Mouse (Mus musculus): ENCODE measurements at regions not wholly inside any gene's neighbourhood (a gene's known extent, or its start where the extent isn't known, plus 50 kb on each side); places are given as distances from the start of the nearest gene placed in this dataset.

GRCm38 (mm10) chr11:12722320-12722719 is 257.6 kb upstream of the Cobl start:
- Histone ChIP-seq H3K4me1 (ENCODE audit: control insufficient read depth, insufficient read depth, low read length) (no peaks in the 10 kb centered on the region), H3K4me3 (replicated peaks; ENCODE audit: insufficient read depth, low read depth, low read length) (no peak overlapping the region), H3K27me3 (ENCODE audit: control insufficient read depth, insufficient read depth, low read length) (no peaks in the 10 kb centered on the region), H3K27ac (ENCODE audit: insufficient read depth, low read length) (no peak overlapping the region)
- 34% methylated on average over 1 of the region's 1 CpGs for WGBS
- no peak for TF ChIP-seq CTCF (IDR thresholded peaks at IDR 0.05; ENCODE audit: borderline replicate concordance, insufficient read depth, low read depth, low read length)
- no peak for TF ChIP-seq POLR2A (IDR thresholded peaks at IDR 0.05; ENCODE audit: borderline replicate concordance, insufficient read depth, low read length)
- DNase-seq: no peak

- TF ChIP-seq CTCF (IDR thresholded peaks at IDR 0.05; ENCODE audit: borderline replicate concordance, insufficient read depth, low read depth, low read length) (no peak), POLR2A (IDR thresholded peaks at IDR 0.05; ENCODE audit: borderline replicate concordance, insufficient read depth, low read length) (no peak)
- no peaks in the 10 kb centered on the region for H3K4me1 ChIP-seq (ENCODE audit: control insufficient read depth, insufficient read depth, low read length)
- no peak for DNase-seq
- H3K27me3 ChIP-seq (ENCODE audit: control insufficient read depth, insufficient read depth, low read length): no peaks in the 10 kb centered on the region
- H3K4me3 ChIP-seq (replicated peaks; ENCODE audit: insufficient read depth, low read depth, low read length): no peak overlapping the region
- H3K27ac ChIP-seq (ENCODE audit: insufficient read depth, low read length): no peak overlapping the region
- WGBS: 82% methylated on average over 3 of the region's 3 CpGs
Observed at GRCm38 (mm10) chr11:12720169-12720568, 255.4 kb upstream of the Cobl start.

- 34% methylated on average over 5 of the region's 5 CpGs for WGBS
Observed at GRCm38 (mm10) chr11:12696321-12696720, 231.6 kb upstream of the Cobl start.

GRCm38 (mm10) chr11:12692836-12693235 is 228.1 kb upstream of the Cobl start:
- Histone ChIP-seq H3K27ac (ENCODE audit: insufficient read depth, low read length) (no peak overlapping the region), H3K4me3 (replicated peaks; ENCODE audit: insufficient read depth, low read depth, low read length) (no peak overlapping the region), H3K27me3 (ENCODE audit: control insufficient read depth, insufficient read depth, low read length) (no peaks in the 10 kb centered on the region), H3K4me1 (ENCODE audit: control insufficient read depth, insufficient read depth, low read length) (no peaks in the 10 kb centered on the region)
- no peak for TF ChIP-seq CTCF (IDR thresholded peaks at IDR 0.05; ENCODE audit: borderline replicate concordance, insufficient read depth, low read depth, low read length)
- no peak for TF ChIP-seq POLR2A (IDR thresholded peaks at IDR 0.05; ENCODE audit: borderline replicate concordance, insufficient read depth, low read length)
- no peak for DNase-seq

More at GRCm38 (mm10) chr11:12696321-12696720, 231.6 kb upstream of the Cobl start:
- Histone ChIP-seq H3K4me3 (replicated peaks; ENCODE audit: insufficient read depth, low read depth, low read length) (no peak overlapping the region), H3K27ac (ENCODE audit: insufficient read depth, low read length) (no peak overlapping the region), H3K27me3 (ENCODE audit: control insufficient read depth, insufficient read depth, low read length) (no peaks in the 10 kb centered on the region), H3K4me1 (ENCODE audit: control insufficient read depth, insufficient read depth, low read length) (no peaks in the 10 kb centered on the region)
- TF ChIP-seq CTCF (IDR thresholded peaks at IDR 0.05; ENCODE audit: borderline replicate concordance, insufficient read depth, low read depth, low read length) (no peak), POLR2A (IDR thresholded peaks at IDR 0.05; ENCODE audit: borderline replicate concordance, insufficient read depth, low read length) (no peak)
- no peak for DNase-seq

- H3K4me3 ChIP-seq (replicated peaks; ENCODE audit: insufficient read depth, low read depth, low read length): no peak overlapping the region
- no peak for DNase-seq
- no peaks in the 10 kb centered on the region for H3K4me1 ChIP-seq (ENCODE audit: control insufficient read depth, insufficient read depth, low read length)
- TF ChIP-seq POLR2A (IDR thresholded peaks at IDR 0.05; ENCODE audit: borderline replicate concordance, insufficient read depth, low read length) (no peak), CTCF (IDR thresholded peaks at IDR 0.05; ENCODE audit: borderline replicate concordance, insufficient read depth, low read depth, low read length) (no peak)
- WGBS: 93% methylated on average over 4 of the region's 4 CpGs
- H3K27me3 ChIP-seq (ENCODE audit: control insufficient read depth, insufficient read depth, low read length): no peaks in the 10 kb centered on the region
- no peak overlapping the region for H3K27ac ChIP-seq (ENCODE audit: insufficient read depth, low read length)
Observed at GRCm38 (mm10) chr11:12686717-12687116, 222.0 kb upstream of the Cobl start.

- no peak for DNase-seq
- Histone ChIP-seq H3K4me3 (replicated peaks; ENCODE audit: insufficient read depth, low read depth, low read length) (no peak overlapping the region), H3K4me1 (ENCODE audit: control insufficient read depth, insufficient read depth, low read length) (no peaks in the 10 kb centered on the region), H3K27me3 (ENCODE audit: control insufficient read depth, insufficient read depth, low read length) (no peaks in the 10 kb centered on the region), H3K27ac (ENCODE audit: insufficient read depth, low read length) (no peak overlapping the region)
- 89% methylated on average over 3 of the region's 3 CpGs for whole genome bisulfite sequencing
- TF ChIP-seq CTCF (IDR thresholded peaks at IDR 0.05; ENCODE audit: borderline replicate concordance, insufficient read depth, low read depth, low read length) (no peak), POLR2A (IDR thresholded peaks at IDR 0.05; ENCODE audit: borderline replicate concordance, insufficient read depth, low read length) (no peak)
Observed at GRCm38 (mm10) chr11:12661824-12662443, 197.2 kb upstream of the Cobl start.

GRCm38 (mm10) chr11:12658847-12659246 is 194.1 kb upstream of the Cobl start:
- Histone ChIP-seq H3K27me3 (ENCODE audit: control insufficient read depth, insufficient read depth, low read length) (no peaks in the 10 kb centered on the region), H3K27ac (ENCODE audit: insufficient read depth, low read length) (no peak overlapping the region), H3K4me1 (ENCODE audit: control insufficient read depth, insufficient read depth, low read length) (no peaks in the 10 kb centered on the region), H3K4me3 (replicated peaks; ENCODE audit: insufficient read depth, low read depth, low read length) (no peak overlapping the region)
- no peak for TF ChIP-seq POLR2A (IDR thresholded peaks at IDR 0.05; ENCODE audit: borderline replicate concordance, insufficient read depth, low read length)
- no peak for TF ChIP-seq CTCF (IDR thresholded peaks at IDR 0.05; ENCODE audit: borderline replicate concordance, insufficient read depth, low read depth, low read length)
- no peak for DNase-seq

- no peak overlapping the region for H3K27ac ChIP-seq (ENCODE audit: insufficient read depth, low read length)
- no peak overlapping the region for H3K4me3 ChIP-seq (replicated peaks; ENCODE audit: insufficient read depth, low read depth, low read length)
- no peaks in the 10 kb centered on the region for H3K4me1 ChIP-seq (ENCODE audit: control insufficient read depth, insufficient read depth, low read length)
- no peak for DNase-seq
- WGBS: 50% methylated on average over 10 of the region's 10 CpGs
- TF ChIP-seq CTCF (IDR thresholded peaks at IDR 0.05; ENCODE audit: borderline replicate concordance, insufficient read depth, low read depth, low read length) (no peak), POLR2A (IDR thresholded peaks at IDR 0.05; ENCODE audit: borderline replicate concordance, insufficient read depth, low read length) (no peak)
- H3K27me3 ChIP-seq (ENCODE audit: control insufficient read depth, insufficient read depth, low read length): no peaks in the 10 kb centered on the region
Observed at GRCm38 (mm10) chr11:12656450-12656849, 191.7 kb upstream of the Cobl start.

All from cerebellum, adult 2 months (tissue).